Mouse (Mus musculus) liver, embryonic 14.5 days (tissue): Measurements from ENCODE around the gene Il5. TPM values are rescaled to one million over a fixed set of nuclear protein-coding genes. Genes with fewer than 3 reads are reported as not detected.

Experiments used
- ATAC-seq: fragments of 200-750 bp; cut with Nextera tagmentation; 2 replicates; pipeline ENCODE4 v1.8.0; 2017; ENCODE audit warnings: moderate number of reproducible peaks, mild to moderate bottlenecking, moderate library complexity; ENCODE audit not compliant: insufficient read depth
- DNase-seq, 3 experiments: peaks; one replicate each; pipeline ENCODE4 v3.0.0-alpha.2; 2012 to 2013; ENCODE audit warnings: low read depth in 3 of 3, low spot score in 3 of 3
- H3K27ac ChIP-seq: fragments of 300-500 bp; sonication (generic); 2 replicates; pipeline ENCODE4 v1.5.1; 2014; ENCODE audit warnings: moderate library complexity, mild to moderate bottlenecking, control low read depth, inconsistent platforms
- H3K27me3 ChIP-seq: fragments of 300-500 bp; sonication (generic); 2 replicates; pipeline ENCODE4 v1.6.1; 2014; ENCODE audit warnings: mild to moderate bottlenecking, low read length, moderate library complexity; ENCODE audit not compliant: control insufficient read depth, insufficient read depth
- H3K36me3 ChIP-seq: fragments of 300-500 bp; sonication (generic); replicated peaks from 2 replicates; pipeline ENCODE4 v1.6.1; 2014; ENCODE audit warnings: low read depth; ENCODE audit not compliant: control insufficient read depth, insufficient read depth
- H3K4me1 ChIP-seq, 2 experiments: fragments of 200-500 bp in 1 of 2; fragments of 300-500 bp in 1 of 2; sonication (generic) in 1 of 2; replicated peaks; 2 replicates each; pipeline ENCODE4 v1.6.1; 2012 to 2014; ENCODE audit warnings: antibody characterized with exemption in 1 of 2, inconsistent platforms in 1 of 2, low read length in 1 of 2; ENCODE audit not compliant: control insufficient read depth in 2 of 2, insufficient read depth in 2 of 2
- H3K4me2 ChIP-seq: fragments of 300-500 bp; sonication (generic); 2 replicates; pipeline ENCODE4 v1.6.1; 2014; ENCODE audit warnings: low read depth, mild to moderate bottlenecking, control low read depth, moderate library complexity
- H3K4me3 ChIP-seq, 2 experiments: fragments of 200-500 bp in 1 of 2; fragments of 300-500 bp in 1 of 2; sonication (generic) in 1 of 2; 2 replicates each; pipeline ENCODE4 v1.5.1; 2012 to 2014; ENCODE audit warnings: low read depth in 2 of 2, low read length in 2 of 2, mild to moderate bottlenecking in 2 of 2, control low read depth in 1 of 2, inconsistent platforms in 1 of 2, moderate library complexity in 1 of 2; ENCODE audit not compliant: insufficient read depth in 1 of 2
- H3K9ac ChIP-seq: fragments of 300-500 bp; sonication (generic); replicated peaks from 2 replicates; pipeline ENCODE4 v1.6.1; 2014; ENCODE audit warnings: mild to moderate bottlenecking, control low read depth, moderate library complexity
- H3K9me3 ChIP-seq: fragments of 300-500 bp; sonication (generic); 2 replicates; pipeline ENCODE4 v1.6.1; 2016; ENCODE audit warnings: low read length, mixed read lengths; ENCODE audit not compliant: control insufficient read depth
- CTCF ChIP-seq: IDR thresholded peaks from 2 replicates; pipeline ENCODE4 v1.5.1; 2016; ENCODE audit warnings: antibody characterized with exemption, low read depth, control low read depth
- EP300 ChIP-seq: IDR thresholded peaks from 2 replicates; pipeline ENCODE4 v1.6.1; 2016; ENCODE audit warnings: antibody characterized with exemption, low read depth
- WGBS: fragments of 180-500 bp; shearing (Covaris S2); extraction: QIAGEN DNeasy Blood & Tissue Kit; methylation state at CpG from one replicate; pipeline ENCODE4 v1.1.7; 2014; ENCODE audit not compliant: insufficient replicate concordance; 5-methylcytosine and 5-hydroxymethylcytosine counted together
- microRNA-seq: library from miRNA; unstranded; fragments of <30 nt; microRNA quantifications from one replicate; pipeline ENCODE4, GENCODE M21; 2016
- polyA plus RNA-seq, 2 experiments: library from polyadenylated mRNA; depleted of rRNA in 1 of 2; stranded (reverse) in 1 of 2; unstranded in 1 of 2; fragments of >200 nt; fragmentation: Nextera tagmentation in 1 of 2; extraction: Ambion mirVana in 1 of 2; gene quantifications; 2 replicates each; pipeline versions ENCODE4 v1.2.1 to v1.2.3; 2012 to 2014

The Il5 gene
- polyA plus RNA-seq, 2 experiments = not detected

DNA sequence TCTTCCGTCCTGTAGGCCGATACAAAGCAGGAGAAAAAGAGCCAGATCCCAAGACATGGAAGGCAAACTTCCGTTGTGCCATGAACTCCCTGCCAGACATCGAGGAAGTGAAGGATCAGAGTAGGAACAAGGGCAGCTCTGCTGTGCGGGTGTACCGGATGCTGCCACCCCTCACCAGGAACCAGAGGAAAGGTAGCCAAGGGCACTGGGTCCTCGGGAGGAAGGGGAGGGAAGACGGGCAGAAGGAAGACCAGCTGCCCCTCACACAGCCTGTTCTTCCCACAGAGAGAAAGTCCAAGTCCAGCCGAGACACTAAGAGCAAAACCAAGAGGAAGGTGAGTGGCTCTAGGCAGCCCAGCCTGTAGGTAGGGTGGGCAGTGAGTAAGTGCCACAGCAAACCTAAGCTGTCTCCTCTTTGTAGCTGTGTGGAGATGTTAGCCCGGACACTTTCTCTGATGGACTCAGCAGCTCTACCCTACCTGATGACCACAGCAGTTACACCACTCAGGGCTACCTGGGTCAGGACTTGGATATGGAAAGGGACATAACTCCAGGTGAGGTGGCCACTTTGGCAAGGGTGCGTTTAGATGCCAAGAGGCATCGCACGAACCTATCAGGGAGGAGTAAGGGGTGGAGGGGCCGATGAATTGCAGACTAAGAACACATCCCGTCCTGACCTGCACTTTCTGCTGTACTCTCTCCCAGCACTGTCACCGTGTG is 53.2 kb downstream of the Il5 start:
- H3K27ac ChIP-seq = no peak overlapping the region
- no peak for ATAC-seq
- no peak overlapping the region for H3K4me3 ChIP-seq
- H3K9me3 ChIP-seq = no peaks in the 10 kb centered on the region
- peaks cover 15% of the 10 kb centered on the region for H3K27me3 ChIP-seq
- DNase-seq = no peak
- H3K36me3 ChIP-seq = 0 out of 2 replicates have a peak, but pooled peaks cover 3% of the 10 kb centered on the region
- TF ChIP-seq CTCF = no peak
- TF ChIP-seq EP300 = no peak
- peaks cover 0 to 5% of the 10 kb centered on the region in 2 experiments; a peak in 1 of 4 replicates for H3K4me1 ChIP-seq
- H3K9ac ChIP-seq = no peak overlapping the region
- H3K4me2 ChIP-seq = no peak overlapping the region
- 69% methylated on average over 16 of the region's 16 CpGs for WGBS

Small RNAs within 50 kb of the gene (microRNA-seq; reads per million reads assigned to microRNA genes)
- gene Mir7671 = not detected

Other genes starting within 250 kb of the Il5 start
- gene Gm9945, start 240.6 kb upstream of the Il5 start, polyA plus RNA-seq (2012; rRNA removed) = 0.10 and 0.27 TPM in 2 replicates
- 0.46 and 0.56 TPM in 2 replicates for gene Gm9945, start 240.6 kb upstream of the Il5 start, polyA plus RNA-seq (2014; fragmentation: Nextera tagmentation; extraction: Ambion mirVana)
- gene Sowaha, start 240.5 kb upstream of the Il5 start, polyA plus RNA-seq (2012; rRNA removed) = 15.4 and 15.5 TPM in 2 replicates
- gene Sowaha, start 240.5 kb upstream of the Il5 start, polyA plus RNA-seq (2014; fragmentation: Nextera tagmentation; extraction: Ambion mirVana) = 13.1 and 13.8 TPM in 2 replicates
- 25.4 and 33.1 TPM in 2 replicates for gene Sept8, start 201.5 kb upstream of the Il5 start, polyA plus RNA-seq (2012; rRNA removed)
- 18.3 and 21.5 TPM in 2 replicates for gene Sept8, start 201.5 kb upstream of the Il5 start, polyA plus RNA-seq (2014; fragmentation: Nextera tagmentation; extraction: Ambion mirVana)
- 2.1 and 3.3 TPM in 2 replicates for gene Kif3a, start 153.4 kb upstream of the Il5 start, polyA plus RNA-seq (2012; rRNA removed)
- gene Kif3a, start 153.4 kb upstream of the Il5 start, polyA plus RNA-seq (2014; fragmentation: Nextera tagmentation; extraction: Ambion mirVana) = 6.4 and 7.7 TPM in 2 replicates
- gene Il4, start 102.1 kb upstream of the Il5 start, polyA plus RNA-seq (2012; rRNA removed) = 0.26 and 0.27 TPM in 2 replicates
- gene Il4, start 102.1 kb upstream of the Il5 start, polyA plus RNA-seq (2014; fragmentation: Nextera tagmentation; extraction: Ambion mirVana) = 0.61 and 0.73 TPM in 2 replicates
- 0.04 TPM in 1 of 2 replicates, not detected in the other for gene Il13, start 86.1 kb upstream of the Il5 start, polyA plus RNA-seq (2012; rRNA removed)
- not detected in 2 replicates for gene Il13, start 86.1 kb upstream of the Il5 start, polyA plus RNA-seq (2014; fragmentation: Nextera tagmentation; extraction: Ambion mirVana)
- gene Rad50, start 13.5 kb upstream of the Il5 start, polyA plus RNA-seq (2012; rRNA removed) = 3.1 and 5.1 TPM in 2 replicates
- 10.0 and 10.3 TPM in 2 replicates for gene Rad50, start 13.5 kb upstream of the Il5 start, polyA plus RNA-seq (2014; fragmentation: Nextera tagmentation; extraction: Ambion mirVana)
- gene Irf1, start 49.2 kb downstream of the Il5 start, polyA plus RNA-seq (2012; rRNA removed) = 5.0 and 8.1 TPM in 2 replicates
- 5.4 and 9.1 TPM in 2 replicates for gene Irf1, start 49.2 kb downstream of the Il5 start, polyA plus RNA-seq (2014; fragmentation: Nextera tagmentation; extraction: Ambion mirVana)
- not detected in 2 replicates for gene Gm17334, start 52.4 kb downstream of the Il5 start, polyA plus RNA-seq (2012; rRNA removed)
- gene Gm17334, start 52.4 kb downstream of the Il5 start, polyA plus RNA-seq (2014; fragmentation: Nextera tagmentation; extraction: Ambion mirVana) = not detected in 2 replicates
- 0.15 TPM in 1 of 2 replicates, not detected in the other for gene Gm12216, start 138.5 kb downstream of the Il5 start, polyA plus RNA-seq (2012; rRNA removed)
- 0.14 TPM in 1 of 2 replicates, not detected in the other for gene Gm12216, start 138.5 kb downstream of the Il5 start, polyA plus RNA-seq (2014; fragmentation: Nextera tagmentation; extraction: Ambion mirVana)
- gene Slc22a5, start 170.9 kb downstream of the Il5 start, polyA plus RNA-seq (2012; rRNA removed) = 1.5 and 1.7 TPM in 2 replicates
- gene Slc22a5, start 170.9 kb downstream of the Il5 start, polyA plus RNA-seq (2014; fragmentation: Nextera tagmentation; extraction: Ambion mirVana) = 1.9 and 2.6 TPM in 2 replicates